Mouse (Mus musculus): ENCODE data around the gene Ccdc33. TPM values are rescaled to one million over a fixed set of nuclear protein-coding genes. Genes with fewer than 3 reads are reported as not detected.

The Ccdc33 gene
- polyA plus RNA-seq, 1 experiment from 2014 or later, result not detected

DNA sequence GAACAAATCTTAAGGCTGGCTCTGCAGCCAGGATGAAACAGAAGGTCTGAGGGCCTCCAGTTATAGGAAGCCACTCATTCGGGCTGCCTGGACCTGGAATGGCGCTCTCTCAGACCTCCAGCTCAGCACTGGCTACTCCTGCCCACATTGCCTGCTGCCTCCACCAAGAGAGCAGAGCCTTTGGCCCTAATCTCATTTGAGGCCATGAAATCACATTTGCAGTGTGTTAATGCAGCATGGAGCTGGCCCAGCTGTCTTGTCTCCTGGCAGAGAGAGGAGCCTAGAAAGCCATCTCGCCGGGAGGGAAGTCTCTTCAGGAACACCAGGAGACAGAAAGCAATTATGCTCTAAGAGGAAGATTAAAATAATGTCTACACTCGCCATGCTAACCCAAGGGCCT is 11.1 kb downstream of the Ccdc33 start:
- WGBS, result 66% methylated on average over 5 of the region's 5 CpGs
- Histone ChIP-seq H3K9me3 (no peaks in the 10 kb centered on the region), H3K36me3 (no peaks in the 10 kb centered on the region), H3K9ac (no peak overlapping the region), H3K4me3 (no peak overlapping the region), H3K27me3 (no peaks in the 10 kb centered on the region), H3K27ac (no peak overlapping the region), H3K4me2 (no peak overlapping the region), H3K4me1 (peaks cover 29% of the 10 kb centered on the region)
- no peak for ATAC-seq (ENCODE audit: insufficient number of reproducible peaks, low FRiP score, low TSS enrichment, low read depth)

DNA sequence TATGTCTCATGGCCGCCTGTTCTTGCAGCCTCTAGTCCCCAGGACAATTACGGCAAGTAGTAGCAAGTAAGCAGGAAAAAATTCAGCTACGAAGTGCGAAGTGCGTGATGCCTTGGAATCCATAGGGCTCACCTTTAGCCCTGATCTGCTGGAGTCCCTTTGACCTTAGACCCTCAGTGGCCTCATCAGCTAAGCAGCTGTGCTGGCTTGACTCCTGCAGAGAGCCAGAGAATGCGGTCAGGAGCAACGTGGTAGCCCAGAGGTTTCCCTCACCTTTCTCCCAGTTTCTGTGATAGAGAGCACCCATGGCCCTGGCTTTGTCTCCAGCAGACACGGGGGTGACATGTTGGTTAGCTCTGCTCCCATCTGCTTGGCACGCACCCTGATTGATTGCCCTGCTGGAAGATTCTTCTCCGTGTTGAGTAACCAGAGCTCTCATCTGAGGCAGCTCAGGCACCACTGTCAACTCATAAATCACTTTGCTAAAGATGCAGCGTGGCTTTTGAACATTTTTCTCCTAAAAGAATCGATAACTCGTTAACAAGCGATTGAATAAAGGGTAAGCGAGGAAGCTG is 12.9 kb downstream of the Ccdc33 start:
- Histone ChIP-seq H3K4me2 (no peak overlapping the region), H3K27ac (no peak overlapping the region), H3K9me3 (no peaks in the 10 kb centered on the region), H3K36me3 (no peaks in the 10 kb centered on the region), H3K4me3 (no peak overlapping the region), H3K27me3 (no peaks in the 10 kb centered on the region), H3K9ac (no peak overlapping the region), H3K4me1 (peaks cover 14% of the 10 kb centered on the region)
- WGBS, result 45% methylated on average over 15 of the region's 15 CpGs
- ATAC-seq (ENCODE audit: insufficient number of reproducible peaks, low FRiP score, low TSS enrichment, low read depth), result no peak

DNA sequence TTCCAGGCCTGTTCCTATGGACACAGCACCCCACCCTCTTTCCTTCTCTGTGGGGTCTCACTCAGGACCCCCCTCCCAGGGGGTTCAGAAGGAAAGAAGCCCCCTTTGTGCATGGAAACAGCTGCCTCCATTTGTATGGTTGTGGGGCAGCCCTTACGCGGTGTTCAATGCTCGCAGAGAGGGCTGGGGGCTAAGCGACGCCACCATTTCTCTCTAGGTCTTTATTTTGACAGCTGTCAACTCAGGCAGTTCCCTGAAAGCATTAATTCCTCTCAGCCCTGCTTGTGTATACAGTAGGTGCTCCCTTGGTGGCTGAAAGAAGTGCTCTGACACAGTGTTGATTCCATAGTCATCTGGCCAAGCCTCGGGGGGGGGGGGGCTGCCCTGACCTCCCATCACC is 15.0 kb downstream of the Ccdc33 start:
- Histone ChIP-seq H3K27me3 (no peaks in the 10 kb centered on the region), H3K4me2 (no peak overlapping the region), H3K27ac (no peak overlapping the region), H3K36me3 (no peaks in the 10 kb centered on the region), H3K9ac (no peak overlapping the region), H3K4me3 (no peak overlapping the region), H3K4me1 (peaks cover 10% of the 10 kb centered on the region), H3K9me3 (no peaks in the 10 kb centered on the region)
- WGBS, result 68% methylated on average over 6 of the region's 6 CpGs
- ATAC-seq (ENCODE audit: insufficient number of reproducible peaks, low FRiP score, low TSS enrichment, low read depth), result no peak

DNA sequence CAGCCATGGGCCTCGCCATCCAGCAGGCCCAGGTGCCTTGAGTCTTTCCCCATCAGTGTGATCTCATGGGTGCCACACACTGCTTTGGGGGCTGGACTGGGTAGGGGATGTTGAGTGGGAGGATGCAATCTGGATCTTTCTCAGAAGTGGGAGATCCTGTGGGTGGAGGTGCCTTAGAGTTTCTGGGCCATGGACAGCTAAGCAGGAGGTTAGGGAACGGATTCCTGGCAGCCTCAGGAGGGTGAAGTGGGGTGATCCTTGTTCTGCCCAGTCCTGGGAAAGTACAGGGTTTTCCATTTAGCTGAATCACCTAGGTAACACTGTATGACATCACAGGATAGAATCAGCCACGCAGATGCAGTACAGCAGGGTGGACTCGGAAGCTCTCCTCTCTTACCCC is 16.6 kb downstream of the Ccdc33 start:
- WGBS, result 70% methylated on average over 4 of the region's 4 CpGs
- no peak for ATAC-seq (ENCODE audit: insufficient number of reproducible peaks, low FRiP score, low TSS enrichment, low read depth)
- Histone ChIP-seq H3K9ac (no peak overlapping the region), H3K36me3 (no peaks in the 10 kb centered on the region), H3K9me3 (no peaks in the 10 kb centered on the region), H3K4me1 (peaks cover 7% of the 10 kb centered on the region; the same call in 1 of the 2 replicates), H3K4me3 (no peak overlapping the region), H3K4me2 (no peak overlapping the region), H3K27me3 (no peaks in the 10 kb centered on the region), H3K27ac (no peak overlapping the region)

DNA sequence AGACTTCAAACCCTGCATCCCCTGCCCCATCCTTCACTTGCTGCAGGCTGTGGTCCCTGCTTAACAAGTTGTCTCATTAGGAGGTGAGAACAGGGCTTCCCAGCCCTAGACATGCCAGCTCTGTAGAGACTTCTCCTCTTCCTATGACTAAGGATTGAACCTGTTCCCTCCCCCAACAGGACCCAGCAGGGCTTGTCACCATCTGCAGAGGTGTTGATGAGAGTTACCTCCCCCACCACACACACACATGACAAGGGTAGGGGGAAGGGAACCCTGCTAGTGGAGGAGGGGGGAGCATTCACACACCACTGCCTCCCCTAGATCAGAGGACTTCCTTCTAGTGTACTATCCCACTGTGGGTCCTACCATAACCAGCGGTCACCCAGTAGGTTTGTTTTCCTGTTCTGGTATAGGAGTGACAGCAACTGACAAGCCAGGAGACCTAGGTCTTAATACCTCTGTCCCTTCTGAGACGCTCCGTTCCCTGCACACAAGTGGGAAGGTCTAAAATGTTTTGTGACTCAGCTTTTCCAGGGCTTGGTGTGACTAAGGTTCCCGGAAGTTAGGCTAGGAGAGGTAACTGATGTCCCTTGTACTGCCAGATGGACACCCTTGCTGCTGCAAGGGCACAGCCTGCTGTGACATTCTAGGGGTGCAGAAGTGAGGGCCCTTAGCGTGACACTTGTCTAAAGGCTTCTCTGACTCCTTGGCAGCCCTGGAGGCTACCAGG is 18.6 kb downstream of the Ccdc33 start:
- Histone ChIP-seq H3K9me3 (no peaks in the 10 kb centered on the region), H3K4me2 (no peak overlapping the region), H3K4me3 (no peak overlapping the region), H3K27ac (no peak overlapping the region), H3K9ac (no peak overlapping the region), H3K4me1 (0 out of 2 replicates have a peak, but pooled peaks cover 2% of the 10 kb centered on the region), H3K27me3 (no peaks in the 10 kb centered on the region), H3K36me3 (no peaks in the 10 kb centered on the region)
- no peak for ATAC-seq (ENCODE audit: insufficient number of reproducible peaks, low FRiP score, low TSS enrichment, low read depth)
- WGBS, result 64% methylated on average over 5 of the region's 5 CpGs

DNA sequence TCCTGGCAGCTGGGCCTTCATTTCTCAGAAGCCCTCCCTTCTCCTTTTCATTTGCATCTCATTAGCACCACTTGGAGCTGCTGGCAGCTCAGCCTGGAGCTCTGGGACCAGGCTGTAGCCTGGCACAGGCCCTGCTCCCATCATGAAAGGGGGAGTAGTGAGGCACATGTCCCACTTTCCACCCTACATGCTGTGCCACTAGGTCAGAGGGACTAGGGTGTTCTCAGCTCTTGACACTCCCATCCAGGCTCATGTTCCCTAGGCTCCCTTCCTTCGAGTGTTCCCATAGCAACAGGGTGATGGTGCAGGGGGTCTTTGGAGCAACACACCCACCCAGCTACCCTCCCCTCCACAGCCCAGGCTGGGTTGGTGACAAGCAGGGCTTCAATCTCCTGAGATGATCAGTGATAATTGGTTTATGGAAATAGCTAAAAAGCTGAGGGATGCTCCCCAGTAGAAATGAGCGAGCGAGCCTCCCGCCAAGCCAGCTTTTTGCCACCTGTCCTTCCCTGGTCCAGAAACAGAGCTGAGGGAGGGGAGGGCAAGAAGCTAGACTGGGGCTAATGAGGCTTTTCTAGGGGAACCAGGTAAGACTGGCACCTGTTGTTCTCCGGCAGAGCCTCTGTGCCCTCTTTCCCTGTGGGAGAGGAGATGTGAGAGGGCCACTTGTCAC is 21.9 kb downstream of the Ccdc33 start:
- Histone ChIP-seq H3K9me3 (no peaks in the 10 kb centered on the region), H3K9ac (no peak overlapping the region), H3K4me2 (no peak overlapping the region), H3K36me3 (no peaks in the 10 kb centered on the region), H3K27ac (no peak overlapping the region), H3K4me1 (peaks cover 16% of the 10 kb centered on the region), H3K4me3 (no peak overlapping the region), H3K27me3 (no peaks in the 10 kb centered on the region)
- no peak for ATAC-seq (ENCODE audit: insufficient number of reproducible peaks, low FRiP score, low TSS enrichment, low read depth)
- 71% methylated on average over 5 of the region's 5 CpGs for WGBS

DNA sequence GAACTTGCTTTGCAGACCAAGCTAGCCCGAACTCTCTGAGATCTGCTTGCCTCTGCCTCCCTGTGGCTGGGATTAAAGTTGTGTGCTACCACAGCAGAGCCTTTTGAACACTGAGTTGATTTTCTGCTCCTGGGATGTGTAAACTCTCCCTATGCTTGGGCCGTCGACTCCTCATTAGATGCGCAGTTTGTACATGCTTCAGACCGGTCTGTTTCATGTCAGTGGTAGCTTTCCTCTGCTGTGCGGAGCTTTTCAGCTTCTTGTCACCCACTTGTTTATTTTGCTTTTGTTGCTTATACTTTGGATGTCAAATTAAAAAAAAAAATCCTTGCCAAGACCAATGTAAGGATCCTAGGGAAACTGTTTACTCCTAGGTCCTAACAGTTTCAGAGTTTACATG is 22.6 kb downstream of the Ccdc33 start:
- H3K27ac ChIP-seq, result no peak overlapping the region
- peaks cover 24% of the 10 kb centered on the region for H3K4me1 ChIP-seq
- no peak for ATAC-seq (ENCODE audit: insufficient number of reproducible peaks, low FRiP score, low TSS enrichment, low read depth)
- H3K36me3 ChIP-seq, result no peaks in the 10 kb centered on the region
- no peaks in the 10 kb centered on the region for H3K27me3 ChIP-seq
- H3K4me2 ChIP-seq, result no peak overlapping the region
- no peak overlapping the region for H3K9ac ChIP-seq
- no peak overlapping the region for H3K4me3 ChIP-seq
- 81% methylated on average over 6 of the region's 6 CpGs for WGBS
- no peaks in the 10 kb centered on the region for H3K9me3 ChIP-seq

DNA sequence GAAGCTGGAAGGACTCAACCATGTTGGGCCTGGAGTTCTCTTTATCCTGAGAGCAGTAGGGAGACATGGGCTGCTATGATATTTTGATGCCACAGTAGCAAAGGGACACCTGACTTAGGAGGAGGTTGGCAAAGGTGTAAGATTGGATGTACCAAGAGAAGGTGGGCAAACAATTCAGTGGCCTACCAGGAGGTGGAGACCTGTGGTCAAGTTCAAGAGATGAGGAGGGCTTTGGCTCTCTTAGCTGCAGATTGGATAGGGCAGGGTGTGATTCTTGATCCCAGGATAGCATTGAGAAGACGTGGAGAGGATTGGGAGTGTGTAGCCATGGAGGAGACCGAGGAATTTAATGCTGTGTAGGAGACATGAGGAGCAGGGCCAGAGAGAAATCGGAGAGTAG is 24.8 kb downstream of the Ccdc33 start:
- Histone ChIP-seq H3K9ac (no peak overlapping the region), H3K27ac (no peak overlapping the region), H3K36me3 (no peaks in the 10 kb centered on the region), H3K9me3 (no peaks in the 10 kb centered on the region), H3K27me3 (no peaks in the 10 kb centered on the region), H3K4me2 (no peak overlapping the region), H3K4me1 (peaks cover 26% of the 10 kb centered on the region), H3K4me3 (no peak overlapping the region)
- no peak for ATAC-seq (ENCODE audit: insufficient number of reproducible peaks, low FRiP score, low TSS enrichment, low read depth)
- WGBS, result 67% methylated on average over 3 of the region's 3 CpGs

DNA sequence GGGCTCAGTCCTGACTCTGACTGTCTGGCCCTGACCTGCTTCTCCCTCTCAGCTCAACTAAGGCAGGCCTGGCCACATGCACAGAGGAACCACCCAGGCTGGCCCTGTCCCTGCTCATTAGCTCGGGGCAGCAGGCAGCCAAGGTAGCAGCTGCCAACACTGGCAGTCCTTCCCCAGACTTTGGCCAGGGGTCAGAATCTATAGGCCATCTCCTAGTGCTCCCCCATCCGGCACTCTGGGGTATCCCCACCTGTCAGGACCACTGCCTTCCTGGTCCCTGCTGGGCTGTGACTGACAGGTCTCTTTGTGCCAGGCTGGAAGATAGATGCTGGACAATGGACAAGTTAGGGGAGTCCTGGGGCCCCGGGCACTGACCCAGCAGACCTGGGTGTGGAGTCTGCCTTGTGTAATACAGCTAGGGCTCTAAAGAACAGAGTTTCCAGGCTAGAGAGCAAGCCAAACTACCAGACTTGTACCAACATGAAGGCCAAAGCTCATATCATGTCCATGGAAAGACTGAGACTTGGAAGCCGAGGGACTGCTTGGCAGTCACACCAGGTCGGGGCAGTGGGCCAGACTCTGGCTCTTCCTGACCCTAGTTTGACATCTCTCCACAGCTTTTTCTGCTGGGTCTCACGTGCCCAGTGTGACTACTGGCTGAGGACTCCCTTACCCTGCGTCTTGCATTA is 25.9 kb downstream of the Ccdc33 start:
- H3K4me2 ChIP-seq, result no peak overlapping the region
- H3K4me1 ChIP-seq, result peaks cover 30% of the 10 kb centered on the region
- 0 out of 2 replicates have a peak, but pooled peaks have one; percentile 17 for ATAC-seq (ENCODE audit: insufficient number of reproducible peaks, low FRiP score, low TSS enrichment, low read depth)
- H3K27me3 ChIP-seq, result no peaks in the 10 kb centered on the region
- 66% methylated on average over 7 of the region's 7 CpGs for WGBS
- no peak overlapping the region for H3K4me3 ChIP-seq
- no peak overlapping the region for H3K9ac ChIP-seq
- H3K27ac ChIP-seq, result 0 out of 2 replicates have a peak overlapping the region, but pooled peaks have one; percentile 29
- no peaks in the 10 kb centered on the region for H3K36me3 ChIP-seq
- no peaks in the 10 kb centered on the region for H3K9me3 ChIP-seq

DNA sequence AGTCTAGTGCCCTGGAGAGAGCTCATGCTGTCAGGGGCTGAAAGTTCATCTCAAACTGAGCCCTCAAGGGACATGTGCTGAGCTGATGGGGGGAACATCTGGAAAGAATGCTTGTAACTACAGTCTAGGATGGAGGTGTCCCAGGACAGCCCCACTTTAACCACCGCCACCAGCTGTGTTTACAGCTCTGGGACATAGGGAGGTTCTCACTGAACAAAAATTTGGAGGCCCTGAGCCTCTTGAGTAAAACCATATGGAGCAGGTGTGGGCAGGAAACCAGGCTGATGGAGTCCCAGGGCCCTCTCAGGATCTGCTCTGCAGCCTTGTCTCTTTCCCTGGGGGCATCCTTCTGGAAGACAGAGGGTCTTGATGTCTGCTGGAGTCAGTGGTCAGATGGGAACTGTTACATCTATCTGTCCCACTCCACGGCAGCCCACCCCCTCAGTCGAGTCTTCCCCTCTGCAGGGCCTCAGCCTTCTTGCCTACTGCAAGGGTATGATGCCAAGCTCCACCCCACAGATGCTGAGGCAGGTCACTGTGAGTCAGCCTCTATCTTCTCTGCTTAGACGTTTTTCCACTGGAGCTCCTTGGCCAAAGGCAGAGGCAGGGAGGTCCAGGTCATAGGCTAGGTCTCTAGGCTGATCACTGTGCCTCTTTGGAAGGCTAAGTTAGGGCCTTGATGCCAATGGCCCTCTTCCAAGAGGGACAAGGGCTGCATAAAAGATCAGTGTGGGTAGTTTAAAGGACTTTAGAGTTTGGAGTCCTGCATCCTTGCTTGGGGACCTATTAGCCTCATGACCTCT is 26.8 kb downstream of the Ccdc33 start:
- no peak overlapping the region for H3K4me2 ChIP-seq
- WGBS, result 20% methylated on average over 4 of the region's 4 CpGs
- 0 out of 2 replicates have a peak, but pooled peaks have one; percentile 41 for ATAC-seq (ENCODE audit: insufficient number of reproducible peaks, low FRiP score, low TSS enrichment, low read depth)
- H3K4me1 ChIP-seq, result peaks cover 37% of the 10 kb centered on the region
- H3K9ac ChIP-seq, result no peak overlapping the region
- peak overlapping the region; percentile 54 for H3K27ac ChIP-seq
- no peak overlapping the region for H3K4me3 ChIP-seq
- no peaks in the 10 kb centered on the region for H3K27me3 ChIP-seq
- H3K9me3 ChIP-seq, result no peaks in the 10 kb centered on the region
- H3K36me3 ChIP-seq, result no peaks in the 10 kb centered on the region

DNA sequence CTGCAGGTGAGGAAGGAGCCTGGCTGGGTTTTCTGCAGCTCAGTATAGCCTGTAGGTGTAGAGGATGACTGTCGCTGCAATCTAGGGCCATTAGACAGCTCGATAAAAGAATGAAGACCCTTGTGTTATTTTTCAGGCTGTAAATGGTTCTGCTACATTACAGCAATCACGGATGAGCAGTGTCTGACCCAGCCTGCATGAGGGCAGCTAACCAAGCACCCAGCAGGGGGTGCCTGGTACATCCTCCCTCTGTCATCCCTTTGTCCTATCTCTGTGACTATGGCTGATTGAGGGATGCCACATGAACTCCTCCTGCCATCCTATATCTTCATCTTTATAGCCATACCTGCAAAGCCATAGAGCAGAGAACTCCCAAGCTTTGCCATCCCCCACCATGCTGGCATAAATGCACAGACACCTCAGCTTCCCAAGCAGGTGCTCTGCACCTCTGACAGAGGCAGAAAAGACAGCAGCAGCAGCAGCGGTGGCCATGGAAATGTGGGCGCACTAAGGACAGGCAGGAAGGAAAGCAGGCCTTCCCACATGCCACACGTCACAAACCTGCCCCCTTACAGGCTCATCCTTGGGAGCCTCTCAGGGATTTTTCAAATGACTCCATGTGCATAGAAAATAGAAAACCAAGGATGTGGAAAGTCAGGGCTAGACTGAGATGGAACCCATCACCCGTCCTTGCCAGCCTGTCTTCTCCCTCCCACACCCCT is 31.2 kb downstream of the Ccdc33 start:
- no peak overlapping the region for H3K9ac ChIP-seq
- H3K36me3 ChIP-seq, result no peaks in the 10 kb centered on the region
- no peak for ATAC-seq (ENCODE audit: insufficient number of reproducible peaks, low FRiP score, low TSS enrichment, low read depth)
- no peak overlapping the region for H3K4me3 ChIP-seq
- WGBS, result 64% methylated on average over 7 of the region's 7 CpGs
- H3K9me3 ChIP-seq, result no peaks in the 10 kb centered on the region
- H3K4me2 ChIP-seq, result no peak overlapping the region
- H3K27ac ChIP-seq, result no peak overlapping the region
- H3K27me3 ChIP-seq, result no peaks in the 10 kb centered on the region
- peaks cover 55% of the 10 kb centered on the region for H3K4me1 ChIP-seq

Measured in limb, embryonic 15.5 days (tissue).